Mouse (Mus musculus) layer of hippocampus, adult 9-11 months (tissue): ENCODE results near the gene Snrnp200.
"Not testable (repeated sequence)": the region's sequence is repeated elsewhere in the genome, so short reads cannot be mapped to it uniquely, and the experiment has no call there.

Source experiments
- DNase-seq: peaks from one replicate; pipeline ENCODE4 v3.0.0; 2022

Snrnp200 gene

GRCm38 (mm10) chr2:127254604-127255134 lies 46.5 kb downstream of the Snrnp200 start:
- DNase-seq: no peak

GRCm38 (mm10) chr2:127255294-127255693 lies 47.1 kb downstream of the Snrnp200 start:
- DNase-seq: no peak

- peak; percentile 47 for DNase-seq
Observed at GRCm38 (mm10) chr2:127259340-127259739, 51.2 kb downstream of the Snrnp200 start.

DNA sequence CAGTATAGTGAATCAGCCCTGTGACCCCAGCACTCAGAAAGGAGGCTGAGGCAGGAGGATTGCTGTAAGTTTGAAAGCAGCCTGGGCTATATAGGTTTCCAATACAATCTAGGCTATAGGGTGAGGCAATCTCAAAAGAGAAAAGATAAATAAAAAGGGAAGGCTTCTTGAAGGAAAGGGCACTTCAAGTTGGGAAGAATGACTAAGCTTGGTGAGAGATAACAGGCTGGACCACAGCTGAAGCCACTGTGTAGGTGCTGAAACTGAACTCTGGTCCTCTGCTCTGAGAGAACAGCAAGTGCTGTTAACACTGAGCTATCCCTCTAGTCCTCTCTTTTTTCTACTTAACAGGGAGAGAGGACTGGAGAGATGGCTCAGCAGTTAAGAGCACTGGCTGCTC lies 54.3 kb downstream of the Snrnp200 start:
- DNase-seq: no peak

DNA sequence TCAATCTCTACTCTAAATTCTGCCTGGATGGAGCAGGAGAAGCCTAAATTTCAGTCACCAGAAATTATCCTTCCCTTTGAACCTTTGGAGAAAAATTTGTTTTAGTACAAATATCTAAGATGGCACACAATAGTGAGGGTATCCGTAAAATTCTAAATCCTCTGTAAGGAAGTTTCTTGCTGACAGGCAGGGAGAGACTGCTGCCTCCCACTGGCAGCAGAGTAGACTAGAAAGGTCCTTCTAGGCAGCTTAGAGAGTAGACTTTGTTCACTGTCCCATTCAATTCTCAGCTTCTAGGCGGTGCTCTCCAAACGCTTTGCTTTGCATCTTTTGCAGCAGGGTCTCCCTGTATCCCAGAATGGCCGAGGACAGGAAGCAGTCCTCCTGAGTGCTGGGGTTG lies 59.7 kb downstream of the Snrnp200 start:
- no peak for DNase-seq

GRCm38 (mm10) chr2:127269491-127270299 lies 61.5 kb downstream of the Snrnp200 start, which contains the start of gene Stard7:
Stard7 (plus strand) TSS chr2:127270218.
- peak; percentile 97 for DNase-seq

DNA sequence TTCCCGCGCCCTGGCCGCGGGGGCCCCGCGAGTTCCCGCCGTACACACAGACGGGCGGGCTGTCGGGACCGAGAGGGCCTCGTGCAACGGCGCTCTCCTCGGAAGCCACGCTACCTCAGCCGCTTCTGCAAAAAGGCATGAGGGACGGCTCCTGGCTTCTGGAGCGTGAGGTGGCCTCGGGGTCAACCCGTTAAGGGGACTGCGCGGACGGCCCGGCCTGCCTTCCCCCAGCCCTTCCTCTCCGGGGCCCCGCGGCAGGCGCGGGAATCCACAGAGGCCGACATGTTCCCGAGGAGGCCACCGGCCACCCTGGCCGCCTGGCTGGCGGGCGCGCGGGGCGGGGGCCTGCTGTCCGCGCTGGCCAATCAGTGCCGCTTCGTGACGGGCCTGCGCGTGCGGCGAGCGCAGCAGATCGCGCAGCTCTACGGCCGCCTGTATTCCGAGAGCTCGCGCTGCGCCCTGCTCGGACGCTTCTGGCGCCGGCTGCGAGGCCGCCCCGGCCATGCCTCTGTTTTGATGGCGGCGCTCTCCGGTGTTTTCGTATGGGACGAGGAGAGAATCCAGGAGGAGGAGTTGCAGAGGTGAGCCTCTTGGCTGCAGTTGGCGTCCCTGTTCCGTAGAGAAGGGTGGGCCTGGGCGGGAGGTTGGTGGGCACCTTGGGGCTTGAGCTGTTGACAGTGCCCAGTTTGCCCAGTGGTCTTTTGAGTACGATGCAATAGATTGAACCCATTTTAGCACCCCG lies 62.3 kb downstream of the Snrnp200 start:
- DNase-seq: peak; percentile 85

GRCm38 (mm10) chr2:127271042-127271515 lies 62.9 kb downstream of the Snrnp200 start:
- DNase-seq: no peak

- DNase-seq: not testable (repeated sequence)
Observed at GRCm38 (mm10) chr2:127272049-127272448, 63.9 kb downstream of the Snrnp200 start.

DNA sequence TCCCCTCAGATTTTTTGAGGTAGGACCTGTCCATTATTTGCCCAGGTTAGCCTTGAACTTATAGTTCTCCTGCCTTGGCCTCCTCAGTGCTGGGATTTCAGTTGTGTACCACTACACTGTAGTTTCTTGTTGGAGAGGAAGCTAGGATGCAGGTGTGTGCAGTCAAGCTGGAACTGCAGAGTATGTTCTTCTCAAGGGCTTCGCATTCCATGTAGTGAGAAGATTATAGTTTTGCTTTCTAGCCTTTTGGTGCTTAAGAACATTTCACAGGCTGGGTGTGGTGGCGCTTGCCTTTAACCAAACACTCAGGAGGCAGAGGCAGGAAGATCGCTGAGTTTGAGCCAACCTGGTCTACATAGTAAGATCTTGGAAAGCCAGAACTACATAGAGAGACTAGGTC lies 64.6 kb downstream of the Snrnp200 start:
- DNase-seq: no peak

GRCm38 (mm10) chr2:127274590-127274989 lies 66.4 kb downstream of the Snrnp200 start:
- DNase-seq: no peak

DNA sequence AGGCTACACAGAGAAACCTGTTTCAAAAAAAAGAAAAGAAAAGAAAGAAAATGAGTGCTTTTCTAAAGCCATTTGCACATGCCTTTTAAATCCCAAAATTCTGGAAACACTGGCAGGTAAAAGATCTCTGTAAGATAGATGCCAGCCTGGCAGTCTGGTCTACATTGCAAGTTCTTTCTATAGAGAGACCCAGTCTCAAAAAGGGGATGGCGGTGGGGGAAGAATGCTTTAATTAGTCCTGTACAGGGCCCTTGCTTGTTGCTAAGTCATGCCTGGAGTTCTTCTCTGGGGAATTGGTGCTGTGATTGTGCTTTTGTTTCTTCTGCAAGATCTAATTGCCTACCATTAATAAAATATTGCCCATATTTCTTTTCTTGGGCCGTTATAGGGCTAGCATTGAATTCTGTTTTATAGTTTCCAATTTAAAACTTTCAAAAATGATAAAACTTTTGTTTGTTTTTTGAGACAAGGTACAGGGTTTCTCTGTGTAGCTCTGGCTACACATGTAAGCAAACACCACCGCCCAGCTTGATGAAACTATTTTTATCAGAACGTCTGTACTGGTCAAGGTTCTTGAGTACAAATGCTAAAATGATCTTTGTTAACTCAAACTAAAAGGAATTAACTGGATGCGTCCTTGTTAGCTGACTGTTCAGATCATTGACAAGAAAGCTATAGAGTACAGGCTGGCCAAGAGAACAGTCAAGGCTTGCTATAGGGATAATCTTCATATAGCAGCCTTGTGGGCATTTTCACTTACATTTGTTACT lies 67.5 kb downstream of the Snrnp200 start:
- no peak for DNase-seq

- DNase-seq: no peak
Observed at GRCm38 (mm10) chr2:127278162-127278561, 70.0 kb downstream of the Snrnp200 start.
